ENCODE assay signal across 21 mouse cellular contexts in genomic region chr9:16202296-16202695, GRCm38 (mm10).
DNase-seq lines count a peak whose midpoint lies in the region; ATAC-seq and TF ChIP-seq lines count a peak whose summit lies in the region.
"Had no signal": no experiment of that assay in that cellular context is flagged by ENCODE, and none has a peak within 500 bp of the region (broad histone marks: within the 10 kb centered on the region; RNA-seq: fewer than 3 reads in every experiment).

No protein-coding gene starts in this region.

- no peak for TF ChIP-seq CTCF in forebrain, postnatal 0 days (IDR thresholded peaks at IDR 0.05; ENCODE audit: low read depth)

- DNase-seq in forebrain, postnatal 0 days, result no peak
- DNase-seq in forebrain, embryonic 10.5 days (ENCODE audit: extremely low spot score, low spot score), result no peak
- peak; percentile 34 for DNase-seq in layer of hippocampus, adult 9-11 months
- DNase-seq in layer of hippocampus, postnatal 25 days (ENCODE audit: extremely low spot score in 1 of 2, low spot score in 1 of 2), result no peak
- peak; percentile 28 to 82 for DNase-seq in left cerebral cortex, postnatal 25 days (ENCODE audit: low spot score in 2 of 2)
- DNase-seq in lung, postnatal 14 days, result no peak
- DNase-seq: adrenal gland, adult 8-10 months; cerebellum, adult 9-11 months; gastrocnemius, postnatal 10 days; heart, adult 11 months; kidney, adult 2 months; kidney, postnatal 14 days; lung, adult 2 months; lung, postnatal 4 days had no signal

- no peak overlapping the region for H3K4me3 ChIP-seq in forebrain, postnatal 0 days (ENCODE audit: low read depth, low read length)
- no peak overlapping the region for H3K4me3 ChIP-seq in forebrain, embryonic 10.5 days
- H3K4me3 ChIP-seq in neural tube, embryonic 13.5 days, result no peak overlapping the region
- no peak overlapping the region for H3K4me3 ChIP-seq in neural tube, embryonic 15.5 days (replicated peaks)
- H3K4me3 ChIP-seq: embryonic facial prominence, embryonic 12.5 days; forebrain, embryonic 15.5 days; heart, embryonic 13.5 days had no signal

- H3K27ac ChIP-seq in forebrain, postnatal 0 days (ENCODE audit: low read depth, low read length), result no peak overlapping the region
- no peak overlapping the region for H3K27ac ChIP-seq in forebrain, embryonic 10.5 days
- peak overlapping the region; percentile 46; the same call in 1 of the 2 replicates for H3K27ac ChIP-seq in neural tube, embryonic 13.5 days (replicated peaks)
- H3K27ac ChIP-seq in neural tube, embryonic 15.5 days (replicated peaks), result no peak overlapping the region
- H3K27ac ChIP-seq: embryonic facial prominence, embryonic 12.5 days; forebrain, embryonic 15.5 days; heart, embryonic 13.5 days had no signal

- H3K4me1 ChIP-seq in forebrain, postnatal 0 days (ENCODE audit: insufficient read depth), result no peaks in the 10 kb centered on the region; the same call in 1 of the 2 replicates
- H3K4me1 ChIP-seq in forebrain, embryonic 10.5 days, result peaks cover 12% of the 10 kb centered on the region
- peaks cover 17% of the 10 kb centered on the region for H3K4me1 ChIP-seq in neural tube, embryonic 13.5 days (replicated peaks)
- H3K4me1 ChIP-seq in neural tube, embryonic 15.5 days, result peaks cover 9% of the 10 kb centered on the region; the same call in 1 of the 2 replicates
- H3K4me1 ChIP-seq: embryonic facial prominence, embryonic 12.5 days; heart, embryonic 13.5 days had no signal

- no peaks in the 10 kb centered on the region for H3K27me3 ChIP-seq in forebrain, postnatal 0 days (ENCODE audit: insufficient read depth, low read length)
- no peaks in the 10 kb centered on the region for H3K27me3 ChIP-seq in forebrain, embryonic 10.5 days (ENCODE audit: poor library complexity, severe bottlenecking)
- H3K27me3 ChIP-seq in neural tube, embryonic 13.5 days, result no peaks in the 10 kb centered on the region
- H3K27me3 ChIP-seq in neural tube, embryonic 15.5 days (replicated peaks), result no peaks in the 10 kb centered on the region
- H3K27me3 ChIP-seq: embryonic facial prominence, embryonic 12.5 days; forebrain, embryonic 15.5 days; heart, embryonic 13.5 days; Patski had no signal

- H3K36me3 ChIP-seq in forebrain, postnatal 0 days (ENCODE audit: insufficient read depth), result no peaks in the 10 kb centered on the region
- no peaks in the 10 kb centered on the region for H3K36me3 ChIP-seq in forebrain, embryonic 10.5 days (replicated peaks)
- H3K36me3 ChIP-seq in neural tube, embryonic 13.5 days, result no peaks in the 10 kb centered on the region
- no peaks in the 10 kb centered on the region for H3K36me3 ChIP-seq in neural tube, embryonic 15.5 days
- H3K36me3 ChIP-seq: embryonic facial prominence, embryonic 12.5 days; forebrain, embryonic 15.5 days; heart, embryonic 13.5 days had no signal

- no peak overlapping the region for H3K4me2 ChIP-seq in forebrain, postnatal 0 days (ENCODE audit: low read depth)
- no peak overlapping the region for H3K4me2 ChIP-seq in neural tube, embryonic 13.5 days
- H3K4me2 ChIP-seq in neural tube, embryonic 15.5 days, result no peak overlapping the region
- H3K4me2 ChIP-seq: embryonic facial prominence, embryonic 12.5 days; forebrain, embryonic 15.5 days; heart, embryonic 13.5 days; liver, embryonic 11.5 days had no signal

- WGBS in forebrain, postnatal 0 days, result 74% methylated on average over 6 of the region's 6 CpGs
- WGBS in forebrain, embryonic 10.5 days, result 82% methylated on average over 6 of the region's 6 CpGs
- WGBS in neural tube, embryonic 13.5 days, result 67% methylated on average over 6 of the region's 6 CpGs
- WGBS in neural tube, embryonic 15.5 days, result 61% methylated on average over 6 of the region's 6 CpGs

- no peaks in the 10 kb centered on the region for H3K9me3 ChIP-seq in forebrain, postnatal 0 days (ENCODE audit: low read length)
- H3K9me3 ChIP-seq in forebrain, embryonic 10.5 days, result no peaks in the 10 kb centered on the region
- no peaks in the 10 kb centered on the region for H3K9me3 ChIP-seq in neural tube, embryonic 13.5 days
- no peaks in the 10 kb centered on the region for H3K9me3 ChIP-seq in neural tube, embryonic 15.5 days (replicated peaks)
- H3K9me3 ChIP-seq: embryonic facial prominence, embryonic 12.5 days; forebrain, embryonic 15.5 days; heart, embryonic 13.5 days had no signal

- H3K9ac ChIP-seq in forebrain, postnatal 0 days, result no peak overlapping the region
- no peak overlapping the region for H3K9ac ChIP-seq in neural tube, embryonic 13.5 days
- H3K9ac ChIP-seq in neural tube, embryonic 15.5 days (replicated peaks), result no peak overlapping the region
- H3K9ac ChIP-seq: embryonic facial prominence, embryonic 12.5 days; forebrain, embryonic 15.5 days; heart, embryonic 13.5 days had no signal

- ATAC-seq in forebrain, postnatal 0 days, result peak; percentile 53
- no peak for ATAC-seq in neural tube, embryonic 13.5 days (ENCODE audit: low read depth)
- ATAC-seq in neural tube, embryonic 15.5 days (ENCODE audit: low FRiP score), result no peak
- ATAC-seq: Patski had no signal

- intact Hi-C loops in left cerebral cortex, postnatal 25 days (cut with DNase I), result loop anchor here (5.0 kb wide), 1 partner anchor 90 kb away; no protein-coding TSS in a partner anchor

Comparison
In these comparisons a context has a peak if more than half of its experiments do, and no peak if none do; other contexts are left out.
1. DNase-seq: peak in layer of hippocampus, adult 9-11 months (single experiment) and left cerebral cortex, postnatal 25 days (2 of 2); none in forebrain, postnatal 0 days (single experiment), forebrain, embryonic 10.5 days (single experiment), layer of hippocampus, postnatal 25 days (0 of 2) and lung, postnatal 14 days (single experiment).